ENCODE assay signal across 8 mouse cellular contexts in the genomic region with DNA sequence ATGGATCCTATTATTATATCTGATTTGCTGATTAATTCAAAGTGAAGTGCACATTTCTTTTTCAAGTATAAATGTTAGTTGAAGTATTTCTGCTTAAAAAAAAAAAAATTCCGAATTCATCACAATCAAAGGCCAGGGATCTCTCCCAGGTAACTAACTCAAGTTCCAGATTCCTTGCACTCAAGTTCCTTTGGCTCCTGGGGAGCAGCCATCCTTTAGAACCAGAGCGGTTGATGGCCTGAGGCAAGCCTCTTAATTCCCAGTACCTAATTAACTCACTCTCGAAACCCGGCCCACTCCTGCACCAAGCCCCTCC. TPM values are rescaled to one million over a fixed set of nuclear protein-coding genes. Genes with fewer than 3 reads are reported as not detected.
DNase-seq lines count a peak whose midpoint lies in the region; ATAC-seq and TF ChIP-seq lines count a peak whose summit lies in the region.

No protein-coding gene starts in this region.

- H3K36me3 ChIP-seq in embryonic facial prominence, embryonic 15.5 days, result peaks cover 15% of the 10 kb centered on the region
- H3K36me3 ChIP-seq in intestine, embryonic 16.5 days (ENCODE audit: control insufficient read depth, insufficient read depth, low read length), result peaks cover 8% of the 10 kb centered on the region; the same call in 1 of the 2 replicates
- H3K36me3 ChIP-seq in neural tube, embryonic 12.5 days, result peaks cover 15% of the 10 kb centered on the region

- no peaks in the 10 kb centered on the region for H3K9me3 ChIP-seq in embryonic facial prominence, embryonic 15.5 days (replicated peaks)
- H3K9me3 ChIP-seq in intestine, embryonic 16.5 days (ENCODE audit: control insufficient read depth, low read length), result no peaks in the 10 kb centered on the region
- H3K9me3 ChIP-seq in neural tube, embryonic 12.5 days, result no peaks in the 10 kb centered on the region

- 3% methylated on average over 4 of the region's 4 CpGs for WGBS in lung, adult 2 months
- WGBS in embryonic facial prominence, embryonic 15.5 days, result 2% methylated on average over 4 of the region's 4 CpGs
- 5% methylated on average over 4 of the region's 4 CpGs for WGBS in intestine, embryonic 16.5 days
- 2% methylated on average over 4 of the region's 4 CpGs for WGBS in neural tube, embryonic 12.5 days

- no peak overlapping the region for H3K9ac ChIP-seq in embryonic facial prominence, embryonic 15.5 days
- H3K9ac ChIP-seq in intestine, embryonic 16.5 days (ENCODE audit: low read depth, low read length), result peak overlapping the region; percentile 53; the same call in 1 of the 2 replicates
- H3K9ac ChIP-seq in neural tube, embryonic 12.5 days, result no peak overlapping the region

- H3K4me1 ChIP-seq in lung, adult 2 months (ENCODE audit: control insufficient read depth, insufficient read depth, low read length), result no peaks in the 10 kb centered on the region
- H3K4me1 ChIP-seq in embryonic facial prominence, embryonic 15.5 days, result peaks cover 10% of the 10 kb centered on the region
- peaks cover 7% of the 10 kb centered on the region for H3K4me1 ChIP-seq in intestine, embryonic 16.5 days (ENCODE audit: control insufficient read depth, insufficient read depth, low read length)
- H3K4me1 ChIP-seq in neural tube, embryonic 12.5 days, result peaks cover 9% of the 10 kb centered on the region

- TF ChIP-seq CTCF in lung, adult 2 months (IDR thresholded peaks at IDR 0.05; ENCODE audit: insufficient read depth, low read length), result no peak

- H3K4me3 ChIP-seq in lung, adult 2 months (replicated peaks; ENCODE audit: extremely low read depth, low read depth, low read length), result peak overlapping the region; percentile 62
- H3K4me3 ChIP-seq in embryonic facial prominence, embryonic 15.5 days (replicated peaks), result peak overlapping the region; percentile 96
- peak overlapping the region; percentile 95 for H3K4me3 ChIP-seq in intestine, embryonic 16.5 days (ENCODE audit: low read length)
- H3K4me3 ChIP-seq in neural tube, embryonic 12.5 days, result peak overlapping the region; percentile 79

- H3K27ac ChIP-seq in embryonic facial prominence, embryonic 15.5 days (replicated peaks), result no peak overlapping the region
- H3K27ac ChIP-seq in intestine, embryonic 16.5 days (ENCODE audit: low read length), result no peak overlapping the region
- no peak overlapping the region for H3K27ac ChIP-seq in neural tube, embryonic 12.5 days

- DNase-seq in lung, adult 2 months, result no peak
- no peak for DNase-seq in lung, postnatal 4 days
- DNase-seq in ovary, postnatal 14 days (ENCODE audit: low spot score), result no peak
- DNase-seq in gastrocnemius, postnatal 10 days, result no peak
- DNase-seq in thymus, postnatal 36 days, result no peak

- H3K27me3 ChIP-seq in embryonic facial prominence, embryonic 15.5 days, result no peaks in the 10 kb centered on the region
- H3K27me3 ChIP-seq in intestine, embryonic 16.5 days (replicated peaks; ENCODE audit: control insufficient read depth, insufficient read depth, low read length), result no peaks in the 10 kb centered on the region
- no peaks in the 10 kb centered on the region for H3K27me3 ChIP-seq in neural tube, embryonic 12.5 days (replicated peaks)

- ATAC-seq in embryonic facial prominence, embryonic 15.5 days (ENCODE audit: insufficient number of reproducible peaks, low FRiP score, low TSS enrichment, low read depth), result no peak
- no peak for ATAC-seq in intestine, embryonic 16.5 days
- no peak for ATAC-seq in neural tube, embryonic 12.5 days (ENCODE audit: low FRiP score, low read depth)

- peak overlapping the region; percentile 66 for H3K4me2 ChIP-seq in embryonic facial prominence, embryonic 15.5 days (replicated peaks)
- peak overlapping the region; percentile 58 for H3K4me2 ChIP-seq in intestine, embryonic 16.5 days (ENCODE audit: low read depth, low read length)
- peak overlapping the region; percentile 81 for H3K4me2 ChIP-seq in neural tube, embryonic 12.5 days (replicated peaks)

- no peak for TF ChIP-seq POLR2A in lung, adult 2 months (IDR thresholded peaks at IDR 0.05; ENCODE audit: borderline replicate concordance, extremely low read depth, low read depth, low read length)

RNA-seq across cellular contexts. Expression of gene Actl6a, which starts 1.9 kb away (rescaled TPM):
- polyA plus RNA-seq in lung, adult 2 months (2012; rRNA removed), result 13.6 and 18.9 TPM in 2 replicates
- 121 and 128 TPM in 2 replicates for polyA plus RNA-seq in embryonic facial prominence, embryonic 15.5 days (2015; fragmentation: Nextera tagmentation; extraction: Ambion mirVana)
- polyA plus RNA-seq in intestine, embryonic 16.5 days (2015; fragmentation: Nextera tagmentation; extraction: Ambion mirVana), result 115 and 130 TPM in 2 replicates
- 173 TPM in 2 replicates for polyA plus RNA-seq in neural tube, embryonic 12.5 days (2016; fragmentation: Nextera tagmentation; extraction: Ambion mirVana)
- total RNA-seq in gastrocnemius, postnatal 10 days (2021), result 10 to 100 TPM; 27.3 to 30.7 TPM

RNA-seq across cellular contexts. Expression of gene Ndufb5, which starts 28.8 kb away (rescaled TPM):
- polyA plus RNA-seq in lung, adult 2 months (2012; rRNA removed), result 103 and 111 TPM in 2 replicates
- polyA plus RNA-seq in embryonic facial prominence, embryonic 15.5 days (2015; fragmentation: Nextera tagmentation; extraction: Ambion mirVana), result 276 and 296 TPM in 2 replicates
- 401 and 405 TPM in 2 replicates for polyA plus RNA-seq in intestine, embryonic 16.5 days (2015; fragmentation: Nextera tagmentation; extraction: Ambion mirVana)
- 293 and 322 TPM in 2 replicates for polyA plus RNA-seq in neural tube, embryonic 12.5 days (2016; fragmentation: Nextera tagmentation; extraction: Ambion mirVana)
- total RNA-seq in gastrocnemius, postnatal 10 days (2021), result 100 to 1,000 TPM; 393 to 444 TPM

RNA-seq across cellular contexts. Expression of gene Mrpl47, which starts 29.4 kb away (rescaled TPM):
- polyA plus RNA-seq in lung, adult 2 months (2012; rRNA removed), result 1.2 and 2.0 TPM in 2 replicates
- 24.8 and 25.1 TPM in 2 replicates for polyA plus RNA-seq in embryonic facial prominence, embryonic 15.5 days (2015; fragmentation: Nextera tagmentation; extraction: Ambion mirVana)
- polyA plus RNA-seq in intestine, embryonic 16.5 days (2015; fragmentation: Nextera tagmentation; extraction: Ambion mirVana), result 36.1 and 39.4 TPM in 2 replicates
- polyA plus RNA-seq in neural tube, embryonic 12.5 days (2016; fragmentation: Nextera tagmentation; extraction: Ambion mirVana), result 32.6 and 36.8 TPM in 2 replicates
- 10 to 100 TPM; 31.1 to 34.7 TPM for total RNA-seq in gastrocnemius, postnatal 10 days (2021)
